Comparison of ENCODE assay signal across 13 mouse cellular contexts in genomic region chr5:73244403-73244802, GRCm38 (mm10). TPM values are rescaled to one million over a fixed set of nuclear protein-coding genes. Genes with fewer than 3 reads are reported as not detected.
A peak's percentile ranks its signal among the peaks of the same experiment; 100 is the strongest.
DNase-seq lines count a peak whose midpoint lies in the region; ATAC-seq lines count a peak whose summit lies in the region.
"Had no signal": no experiment of that assay in that cellular context is flagged by ENCODE, and none has a peak within 500 bp of the region (broad histone marks: within the 10 kb centered on the region; RNA-seq: fewer than 3 reads in every experiment).

No protein-coding gene starts in this region.

- DNase-seq in embryonic facial prominence, embryonic 14.5 days (ENCODE audit: low spot score), result peak; percentile 85
- DNase-seq in embryonic facial prominence, embryonic 10.5 days (ENCODE audit: low spot score), result no peak
- peak; percentile 72 for DNase-seq in left cerebral cortex, postnatal 4 days
- DNase-seq in left cerebral cortex, postnatal 14 days (ENCODE audit: low spot score in 2 of 2), result no peak
- DNase-seq in frontal cortex, postnatal 36 days (ENCODE audit: low spot score in 2 of 2), result no peak
- no peak for DNase-seq in gastrocnemius, postnatal 10 days
- DNase-seq: kidney, postnatal 25 days; thymus, adult 2 months had no signal

- H3K27me3 ChIP-seq in embryonic facial prominence, embryonic 14.5 days (replicated peaks; ENCODE audit: control insufficient read depth, insufficient read depth, low read length), result no peaks in the 10 kb centered on the region
- H3K27me3 ChIP-seq in embryonic facial prominence, embryonic 10.5 days (replicated peaks; ENCODE audit: low read depth, poor library complexity, severe bottlenecking), result no peaks in the 10 kb centered on the region
- H3K27me3 ChIP-seq in intestine, embryonic 16.5 days (replicated peaks; ENCODE audit: control insufficient read depth, insufficient read depth, low read length), result no peaks in the 10 kb centered on the region
- H3K27me3 ChIP-seq in midbrain, embryonic 15.5 days (replicated peaks), result no peaks in the 10 kb centered on the region
- H3K27me3 ChIP-seq: neural tube, embryonic 12.5 days had no signal

- H3K27ac ChIP-seq in embryonic facial prominence, embryonic 14.5 days (replicated peaks; ENCODE audit: low read depth, low read length), result no peak overlapping the region
- no peak overlapping the region for H3K27ac ChIP-seq in embryonic facial prominence, embryonic 10.5 days (replicated peaks)
- H3K27ac ChIP-seq in intestine, embryonic 16.5 days (ENCODE audit: low read length), result no peak overlapping the region
- no peak overlapping the region for H3K27ac ChIP-seq in midbrain, embryonic 15.5 days
- H3K27ac ChIP-seq: macrophage; neural tube, embryonic 12.5 days had no signal

- H3K4me2 ChIP-seq in embryonic facial prominence, embryonic 14.5 days (ENCODE audit: low read depth, low read length), result no peak overlapping the region
- no peak overlapping the region for H3K4me2 ChIP-seq in intestine, embryonic 16.5 days (ENCODE audit: low read depth, low read length)
- peak overlapping the region; percentile 2; the same call in 1 of the 2 replicates for H3K4me2 ChIP-seq in midbrain, embryonic 15.5 days
- H3K4me2 ChIP-seq: neural tube, embryonic 12.5 days had no signal

- H3K4me1 ChIP-seq in embryonic facial prominence, embryonic 14.5 days (ENCODE audit: control insufficient read depth, insufficient read depth, low read length), result no peaks in the 10 kb centered on the region; the same call in 1 of the 2 replicates
- H3K4me1 ChIP-seq in embryonic facial prominence, embryonic 10.5 days, result 0 out of 2 replicates have a peak, but pooled peaks cover 8% of the 10 kb centered on the region
- H3K4me1 ChIP-seq in intestine, embryonic 16.5 days (ENCODE audit: control insufficient read depth, insufficient read depth, low read length), result 0 out of 2 replicates have a peak, but pooled peaks cover 13% of the 10 kb centered on the region
- peaks cover 19% of the 10 kb centered on the region for H3K4me1 ChIP-seq in midbrain, embryonic 15.5 days

- H3K9ac ChIP-seq in embryonic facial prominence, embryonic 14.5 days (ENCODE audit: low read depth, low read length), result no peak overlapping the region
- no peak overlapping the region for H3K9ac ChIP-seq in intestine, embryonic 16.5 days (ENCODE audit: low read depth, low read length)
- no peak overlapping the region for H3K9ac ChIP-seq in midbrain, embryonic 15.5 days
- H3K9ac ChIP-seq: neural tube, embryonic 12.5 days had no signal

- H3K4me3 ChIP-seq in embryonic facial prominence, embryonic 14.5 days (ENCODE audit: low read depth, low read length), result no peak overlapping the region
- no peak overlapping the region for H3K4me3 ChIP-seq in embryonic facial prominence, embryonic 10.5 days
- no peak overlapping the region for H3K4me3 ChIP-seq in intestine, embryonic 16.5 days (ENCODE audit: low read length)
- no peak overlapping the region for H3K4me3 ChIP-seq in midbrain, embryonic 15.5 days
- H3K4me3 ChIP-seq: neural tube, embryonic 12.5 days had no signal

- intact Hi-C loops in left cerebral cortex, postnatal 4 days (cut with DNase I), result no loop called here
- intact Hi-C loops in left cerebral cortex, postnatal 14 days (cut with DNase I), result no loop called here

- ATAC-seq in embryonic facial prominence, embryonic 14.5 days (ENCODE audit: low read depth), result peak; percentile 55; the same call in 1 of the 2 replicates
- ATAC-seq in intestine, embryonic 16.5 days, result 0 out of 2 replicates have a peak, but pooled peaks have one; percentile 30
- peak; percentile 48; the same call in 1 of the 2 replicates for ATAC-seq in midbrain, embryonic 15.5 days (replicated peaks)

- WGBS in embryonic facial prominence, embryonic 14.5 days, result 58% methylated on average over 13 of the region's 13 CpGs
- 83% methylated on average over 13 of the region's 13 CpGs for WGBS in embryonic facial prominence, embryonic 10.5 days
- WGBS in intestine, embryonic 16.5 days, result 53% methylated on average over 13 of the region's 13 CpGs
- 57% methylated on average over 13 of the region's 13 CpGs for WGBS in midbrain, embryonic 15.5 days

- H3K36me3 ChIP-seq in embryonic facial prominence, embryonic 14.5 days (ENCODE audit: control insufficient read depth, insufficient read depth, low read length), result no peaks in the 10 kb centered on the region
- H3K36me3 ChIP-seq in embryonic facial prominence, embryonic 10.5 days (replicated peaks), result peaks cover 2% of the 10 kb centered on the region; the same call in 1 of the 2 replicates
- no peaks in the 10 kb centered on the region for H3K36me3 ChIP-seq in intestine, embryonic 16.5 days (ENCODE audit: control insufficient read depth, insufficient read depth, low read length)
- no peaks in the 10 kb centered on the region for H3K36me3 ChIP-seq in midbrain, embryonic 15.5 days (replicated peaks)
- H3K36me3 ChIP-seq: neural tube, embryonic 12.5 days had no signal

- H3K9me3 ChIP-seq in embryonic facial prominence, embryonic 14.5 days (ENCODE audit: control insufficient read depth, low read length), result no peaks in the 10 kb centered on the region
- H3K9me3 ChIP-seq in embryonic facial prominence, embryonic 10.5 days, result no peaks in the 10 kb centered on the region
- H3K9me3 ChIP-seq in intestine, embryonic 16.5 days (ENCODE audit: control insufficient read depth, low read length), result no peaks in the 10 kb centered on the region
- no peaks in the 10 kb centered on the region for H3K9me3 ChIP-seq in midbrain, embryonic 15.5 days
- H3K9me3 ChIP-seq: G1E; neural tube, embryonic 12.5 days had no signal

RNA-seq across cellular contexts. Expression of gene Fryl, which starts 12.0 kb away (rescaled TPM):
- 24.8 and 26.8 TPM in 2 replicates for polyA plus RNA-seq in embryonic facial prominence, embryonic 14.5 days (2014; fragmentation: Nextera tagmentation; extraction: Ambion mirVana)
- 24.3 and 25.1 TPM in 2 replicates for polyA plus RNA-seq in embryonic facial prominence, embryonic 10.5 days (2016; fragmentation: Nextera tagmentation; extraction: Ambion mirVana)
- 10 to 100 TPM; 69.6 to 81.4 TPM for total RNA-seq in left cerebral cortex, postnatal 4 days (2021)
- 10 to 100 TPM; 48.3 to 49.7 TPM for total RNA-seq in left cerebral cortex, postnatal 14 days (2021)
- 22.1 and 22.6 TPM in 2 replicates for polyA plus RNA-seq in intestine, embryonic 16.5 days (2015; fragmentation: Nextera tagmentation; extraction: Ambion mirVana)
- polyA plus RNA-seq in midbrain, embryonic 15.5 days (2015; fragmentation: Nextera tagmentation; extraction: Ambion mirVana), result 45.2 and 47.5 TPM in 2 replicates
- total RNA-seq in gastrocnemius, postnatal 10 days (2021), result 10 to 100 TPM; 23.8 to 36.4 TPM

RNA-seq across cellular contexts. Expression of gene Ociad1, which starts 48.2 kb away (rescaled TPM):
- 143 and 145 TPM in 2 replicates for polyA plus RNA-seq in embryonic facial prominence, embryonic 14.5 days (2014; fragmentation: Nextera tagmentation; extraction: Ambion mirVana)
- 135 and 137 TPM in 2 replicates for polyA plus RNA-seq in embryonic facial prominence, embryonic 10.5 days (2016; fragmentation: Nextera tagmentation; extraction: Ambion mirVana)
- 100 to 1,000 TPM; 265 to 277 TPM for total RNA-seq in left cerebral cortex, postnatal 4 days (2021)
- total RNA-seq in left cerebral cortex, postnatal 14 days (2021), result 100 to 1,000 TPM; 389 to 400 TPM
- 250 and 270 TPM in 2 replicates for polyA plus RNA-seq in intestine, embryonic 16.5 days (2015; fragmentation: Nextera tagmentation; extraction: Ambion mirVana)
- polyA plus RNA-seq in midbrain, embryonic 15.5 days (2015; fragmentation: Nextera tagmentation; extraction: Ambion mirVana), result 320 and 321 TPM in 2 replicates
- 100 to 1,000 TPM; 176 to 185 TPM for total RNA-seq in gastrocnemius, postnatal 10 days (2021)

Comparison
In these comparisons a context has a peak if more than half of its experiments do, and no peak if none do; other contexts are left out.
1. DNase-seq: peak in embryonic facial prominence, embryonic 14.5 days (single experiment) and left cerebral cortex, postnatal 4 days (single experiment); none in embryonic facial prominence, embryonic 10.5 days (single experiment), left cerebral cortex, postnatal 14 days (0 of 2), frontal cortex, postnatal 36 days (0 of 2) and gastrocnemius, postnatal 10 days (single experiment).
2. Peak in every context shown above with its lines, with median percentiles within 50 percentile points of each other: ATAC-seq.